Mouse (Mus musculus): Measurements from ENCODE around the gene Camk2d. TPM values are rescaled to one million over a fixed set of nuclear protein-coding genes. Genes with fewer than 3 reads are reported as not detected.
A peak's percentile ranks its signal among the peaks of the same experiment; 100 is the strongest.

The Camk2d gene
- total and polyA plus RNA-seq, 2 experiments from 2014 or later = 95.3 to 178 TPM

GRCm38 (mm10) chr3:126598329-126598676 lies 2.2 kb downstream of the Camk2d start:
- H3K36me3 ChIP-seq (ENCODE audit: insufficient read depth, low read length) = no peaks in the 10 kb centered on the region
- peak overlapping the region; percentile 94 for H3K4me2 ChIP-seq (ENCODE audit: low read depth, low read length)
- H3K4me3 ChIP-seq (ENCODE audit: low read length) = peak overlapping the region; percentile 89
- no peaks in the 10 kb centered on the region for H3K27me3 ChIP-seq (ENCODE audit: insufficient read depth, low read length)
- no peaks in the 10 kb centered on the region for H3K9me3 ChIP-seq (ENCODE audit: low read length)
- TF ChIP-seq CTCF (IDR thresholded peaks at IDR 0.05; ENCODE audit: low read depth) = no peak
- H3K4me1 ChIP-seq (ENCODE audit: insufficient read depth, low read length) = no peaks in the 10 kb centered on the region; the same call in 1 of the 2 replicates
- whole genome bisulfite sequencing = 2% methylated on average over 5 of the region's 5 CpGs
- ATAC-seq (no peak), DNase-seq (ENCODE audit: low spot score) (peak; percentile 46)
- H3K9ac ChIP-seq (replicated peaks; ENCODE audit: low read length) = peak overlapping the region; percentile 89
- peak overlapping the region; percentile 99 for H3K27ac ChIP-seq

- H3K4me2 ChIP-seq (ENCODE audit: low read depth, low read length) = peak overlapping the region; percentile 94
- H3K4me1 ChIP-seq (ENCODE audit: insufficient read depth, low read length) = no peaks in the 10 kb centered on the region; the same call in 1 of the 2 replicates
- no peak for ATAC-seq
- H3K36me3 ChIP-seq (ENCODE audit: insufficient read depth, low read length) = no peaks in the 10 kb centered on the region
- TF ChIP-seq CTCF (IDR thresholded peaks at IDR 0.05; ENCODE audit: low read depth) = no peak
- H3K9me3 ChIP-seq (ENCODE audit: low read length) = no peaks in the 10 kb centered on the region
- no peak overlapping the region for H3K27ac ChIP-seq
- DNase-seq (ENCODE audit: low spot score) = no peak
- 34% methylated on average over 3 of the region's 3 CpGs for WGBS
- peak overlapping the region; percentile 89; the same call in 1 of the 2 replicates for H3K9ac ChIP-seq (replicated peaks; ENCODE audit: low read length)
- H3K27me3 ChIP-seq (ENCODE audit: insufficient read depth, low read length) = no peaks in the 10 kb centered on the region
- H3K4me3 ChIP-seq (ENCODE audit: low read length) = peak overlapping the region; percentile 89
Measured at GRCm38 (mm10) chr3:126598881-126599280, 2.8 kb downstream of the Camk2d start.

GRCm38 (mm10) chr3:126599335-126599734 lies 3.2 kb downstream of the Camk2d start:
- DNase-seq (ENCODE audit: low spot score) (no peak), ATAC-seq (no peak)
- no peaks in the 10 kb centered on the region for H3K9me3 ChIP-seq (ENCODE audit: low read length)
- peak overlapping the region; percentile 89; the same call in 1 of the 2 replicates for H3K4me3 ChIP-seq (ENCODE audit: low read length)
- H3K9ac ChIP-seq (replicated peaks; ENCODE audit: low read length) = no peak overlapping the region; the same call in 1 of the 2 replicates
- no peaks in the 10 kb centered on the region; the same call in 1 of the 2 replicates for H3K4me1 ChIP-seq (ENCODE audit: insufficient read depth, low read length)
- H3K27ac ChIP-seq = no peak overlapping the region
- 79% methylated on average over 2 of the region's 2 CpGs for WGBS
- H3K36me3 ChIP-seq (ENCODE audit: insufficient read depth, low read length) = no peaks in the 10 kb centered on the region
- no peaks in the 10 kb centered on the region for H3K27me3 ChIP-seq (ENCODE audit: insufficient read depth, low read length)
- peak overlapping the region; percentile 94 for H3K4me2 ChIP-seq (ENCODE audit: low read depth, low read length)
- no peak for TF ChIP-seq CTCF (IDR thresholded peaks at IDR 0.05; ENCODE audit: low read depth)

GRCm38 (mm10) chr3:126599936-126600335 lies 3.8 kb downstream of the Camk2d start:
- no peaks in the 10 kb centered on the region for H3K36me3 ChIP-seq (ENCODE audit: insufficient read depth, low read length)
- H3K9ac ChIP-seq (replicated peaks; ENCODE audit: low read length) = no peak overlapping the region
- H3K4me1 ChIP-seq (ENCODE audit: insufficient read depth, low read length) = no peaks in the 10 kb centered on the region; the same call in 1 of the 2 replicates
- H3K4me3 ChIP-seq (ENCODE audit: low read length) = peak overlapping the region; percentile 89; the same call in 1 of the 2 replicates
- TF ChIP-seq CTCF (IDR thresholded peaks at IDR 0.05; ENCODE audit: low read depth) = no peak
- H3K27ac ChIP-seq = no peak overlapping the region
- peak overlapping the region; percentile 94 for H3K4me2 ChIP-seq (ENCODE audit: low read depth, low read length)
- no peaks in the 10 kb centered on the region for H3K9me3 ChIP-seq (ENCODE audit: low read length)
- DNase-seq (ENCODE audit: low spot score) (no peak), ATAC-seq (no peak)
- no peaks in the 10 kb centered on the region for H3K27me3 ChIP-seq (ENCODE audit: insufficient read depth, low read length)
- WGBS = 34% methylated on average over 10 of the region's 10 CpGs

- DNase-seq (ENCODE audit: low spot score) = no peak
Measured at GRCm38 (mm10) chr3:126602772-126603171, 6.7 kb downstream of the Camk2d start.

GRCm38 (mm10) chr3:126604656-126605434 lies 8.7 kb downstream of the Camk2d start:
- ATAC-seq = peak; percentile 52; the same call in 1 of the 2 replicates
- H3K9me3 ChIP-seq (ENCODE audit: low read length) = no peaks in the 10 kb centered on the region
- no peak overlapping the region for H3K4me3 ChIP-seq (ENCODE audit: low read length)
- H3K9ac ChIP-seq (replicated peaks; ENCODE audit: low read length) = no peak overlapping the region
- no peak overlapping the region for H3K4me2 ChIP-seq (ENCODE audit: low read depth, low read length)
- H3K27ac ChIP-seq = no peak overlapping the region
- no peaks in the 10 kb centered on the region for H3K36me3 ChIP-seq (ENCODE audit: insufficient read depth, low read length)
- no peaks in the 10 kb centered on the region for H3K27me3 ChIP-seq (ENCODE audit: insufficient read depth, low read length)
- no peak for DNase-seq (ENCODE audit: low spot score)
- H3K4me1 ChIP-seq (ENCODE audit: insufficient read depth, low read length) = no peaks in the 10 kb centered on the region
- 65% methylated on average over 9 of the region's 9 CpGs for WGBS
- no peak for TF ChIP-seq CTCF (IDR thresholded peaks at IDR 0.05; ENCODE audit: low read depth)

More at GRCm38 (mm10) chr3:126602772-126603171, 6.7 kb downstream of the Camk2d start:
- H3K4me2 ChIP-seq (ENCODE audit: low read depth, low read length) = no peak overlapping the region
- WGBS = 56% methylated on average over 11 of the region's 11 CpGs
- no peaks in the 10 kb centered on the region; the same call in 1 of the 2 replicates for H3K4me1 ChIP-seq (ENCODE audit: insufficient read depth, low read length)
- no peaks in the 10 kb centered on the region for H3K36me3 ChIP-seq (ENCODE audit: insufficient read depth, low read length)
- no peak overlapping the region for H3K9ac ChIP-seq (replicated peaks; ENCODE audit: low read length)
- no peak overlapping the region for H3K27ac ChIP-seq
- no peak overlapping the region for H3K4me3 ChIP-seq (ENCODE audit: low read length)
- no peak for TF ChIP-seq CTCF (IDR thresholded peaks at IDR 0.05; ENCODE audit: low read depth)
- no peaks in the 10 kb centered on the region for H3K27me3 ChIP-seq (ENCODE audit: insufficient read depth, low read length)
- no peak for ATAC-seq
- H3K9me3 ChIP-seq (ENCODE audit: low read length) = no peaks in the 10 kb centered on the region

GRCm38 (mm10) chr3:126609310-126609709 lies 13.2 kb downstream of the Camk2d start:
- no peak overlapping the region for H3K27ac ChIP-seq
- H3K36me3 ChIP-seq (ENCODE audit: insufficient read depth, low read length) = no peaks in the 10 kb centered on the region
- peaks cover 8% of the 10 kb centered on the region; the same call in 1 of the 2 replicates for H3K4me1 ChIP-seq (ENCODE audit: insufficient read depth, low read length)
- 75% methylated on average over 5 of the region's 5 CpGs for WGBS
- no peak overlapping the region for H3K4me2 ChIP-seq (ENCODE audit: low read depth, low read length)
- ATAC-seq (no peak), DNase-seq (ENCODE audit: low spot score) (no peak)
- no peak overlapping the region for H3K4me3 ChIP-seq (ENCODE audit: low read length)
- H3K9me3 ChIP-seq (ENCODE audit: low read length) = no peaks in the 10 kb centered on the region
- no peak overlapping the region for H3K9ac ChIP-seq (replicated peaks; ENCODE audit: low read length)
- TF ChIP-seq CTCF (IDR thresholded peaks at IDR 0.05; ENCODE audit: low read depth) = no peak
- no peaks in the 10 kb centered on the region for H3K27me3 ChIP-seq (ENCODE audit: insufficient read depth, low read length)

All from hindbrain, postnatal 0 days (tissue).